Mouse (Mus musculus) E14TG2a.4 (cell line): Measurements from ENCODE around the gene Btbd18.

Experiments used
- CTCF ChIP-seq: conservative IDR thresholded peaks from 2 replicates; pipeline ENCODE4 v1.5.1; 2014; ENCODE audit warnings: low read length
- NANOG ChIP-seq: IDR thresholded peaks from 2 replicates; pipeline ENCODE4 v1.6.1; 2014; ENCODE audit warnings: borderline replicate concordance, low read length, mixed read lengths
- POU5F1 ChIP-seq: IDR thresholded peaks from 2 replicates; pipeline ENCODE4 v1.6.1; 2014; ENCODE audit warnings: low read length, borderline replicate concordance

- TF ChIP-seq CTCF: no peak
- no peak for TF ChIP-seq NANOG
- TF ChIP-seq POU5F1: no peak
These were observed 18.0 kb upstream of the Btbd18 start for GRCm38 (mm10) chr2:84640833-84641232.
